Mouse (Mus musculus) mature B cell (primary cell): ENCODE measurements around the gene Cyp4f37.
"Not testable (repeated sequence)": the region's sequence is repeated elsewhere in the genome, so short reads cannot be mapped to it uniquely, and the experiment has no call there.

Experiments
- in situ Hi-C: fragments of 300-500 bp; cut with MboI; formaldehyde crosslinking; loops from 2 replicates; pipeline ENCODE4 v1.14.3; 2019

Gene Cyp4f37

DNA sequence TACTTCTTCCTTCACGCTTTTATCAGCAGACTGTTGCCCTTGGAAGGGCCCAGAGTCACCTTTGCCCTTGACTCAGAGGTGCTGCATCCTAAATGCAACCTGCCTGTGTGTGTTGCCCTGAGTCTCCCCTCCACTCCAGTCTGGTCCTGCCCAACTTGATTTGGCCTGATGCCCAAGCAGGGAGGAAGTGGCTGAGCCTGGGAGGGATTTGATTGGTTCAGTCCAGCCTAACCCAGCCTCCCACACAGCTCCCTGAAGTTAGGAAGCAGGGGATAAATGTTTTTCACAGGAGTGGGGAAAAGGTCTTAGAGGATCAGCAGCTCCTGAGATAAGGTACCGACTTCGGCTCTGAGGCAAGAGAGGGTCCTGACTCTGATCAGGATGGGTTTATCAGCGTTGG, at the start of gene Cyp4f37:
Cyp4f37 (plus strand) TSS at position 292 of the 400 bp plus-strand sequence.
- in situ Hi-C loops = not testable (repeated sequence)

DNA sequence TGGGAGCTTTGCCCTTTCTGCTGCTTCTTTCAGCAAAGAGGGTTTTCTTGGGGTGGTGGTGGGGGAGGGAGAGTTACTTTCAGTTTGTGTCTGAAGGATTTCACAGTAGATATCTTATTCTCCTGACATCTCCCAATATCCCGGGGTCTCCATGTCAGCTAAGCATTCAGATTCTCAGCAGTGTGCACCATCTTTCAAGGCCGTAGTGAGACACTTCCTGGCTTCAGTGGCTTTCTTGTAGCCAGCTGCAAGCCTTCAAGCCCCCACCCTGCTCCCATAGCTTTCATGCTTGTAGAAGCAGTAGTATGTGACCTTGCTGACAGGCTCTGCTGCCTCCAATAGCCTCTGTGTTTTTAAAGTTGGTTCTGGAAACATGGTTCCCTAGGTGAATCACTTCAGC, 47.8 kb upstream of the Cyp4f37 start:
- in situ Hi-C loops = not testable (repeated sequence)

DNA sequence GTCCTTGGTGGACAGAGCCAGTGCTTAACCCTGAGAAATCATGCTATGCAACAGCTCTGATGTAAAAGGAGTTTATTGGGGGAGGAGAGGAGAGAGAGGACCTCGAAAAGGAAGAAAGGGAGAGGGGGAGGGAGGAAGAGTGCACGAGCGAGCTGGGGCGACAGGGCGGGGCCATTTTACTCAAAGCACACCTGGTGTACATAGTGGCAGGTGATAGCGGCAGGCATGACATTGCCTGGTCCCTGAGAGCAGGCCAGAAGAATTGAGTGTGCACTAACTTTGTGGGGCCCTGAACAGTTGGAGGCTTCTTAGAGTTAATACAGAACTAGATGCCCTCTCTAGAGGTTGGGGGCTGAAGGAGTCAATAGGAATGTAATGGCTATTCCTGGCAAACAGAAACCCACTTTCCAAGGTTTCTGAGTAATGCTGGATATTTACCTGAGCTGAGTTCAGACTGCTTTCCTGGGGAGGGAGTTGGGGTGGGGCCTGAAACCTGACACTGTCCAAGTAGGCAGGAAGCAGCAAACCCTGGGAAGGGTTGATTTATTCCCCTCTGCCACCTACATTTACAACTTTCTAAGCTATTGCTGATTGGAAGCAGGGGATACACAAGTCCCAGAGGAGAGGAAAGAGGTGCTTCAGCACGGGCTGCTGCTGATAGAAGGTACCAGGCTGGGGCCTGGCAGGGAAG, 43.5 kb upstream of the Cyp4f37 start:
- in situ Hi-C loops = no loop called here

DNA sequence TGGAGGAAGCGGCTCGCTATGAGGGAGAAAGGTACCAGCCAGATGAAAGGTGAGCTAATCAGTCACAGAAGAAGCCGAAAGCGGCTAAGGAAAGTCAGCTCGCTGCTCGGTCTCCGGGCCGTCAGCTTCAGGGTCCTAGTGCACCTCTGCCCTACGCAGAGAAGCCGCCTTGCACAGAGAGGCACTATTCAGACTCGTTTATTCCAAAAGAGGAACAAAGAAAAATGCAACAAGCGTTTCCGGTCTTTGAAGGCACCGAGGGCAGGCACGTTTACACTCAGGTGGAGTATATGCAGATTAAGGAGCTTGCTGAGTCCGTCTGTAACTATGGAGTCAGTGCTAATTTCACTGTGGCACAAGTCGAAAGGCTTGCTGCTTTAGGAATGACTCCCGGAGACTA, 24.6 kb upstream of the Cyp4f37 start:
- in situ Hi-C loops = no loop called here

DNA sequence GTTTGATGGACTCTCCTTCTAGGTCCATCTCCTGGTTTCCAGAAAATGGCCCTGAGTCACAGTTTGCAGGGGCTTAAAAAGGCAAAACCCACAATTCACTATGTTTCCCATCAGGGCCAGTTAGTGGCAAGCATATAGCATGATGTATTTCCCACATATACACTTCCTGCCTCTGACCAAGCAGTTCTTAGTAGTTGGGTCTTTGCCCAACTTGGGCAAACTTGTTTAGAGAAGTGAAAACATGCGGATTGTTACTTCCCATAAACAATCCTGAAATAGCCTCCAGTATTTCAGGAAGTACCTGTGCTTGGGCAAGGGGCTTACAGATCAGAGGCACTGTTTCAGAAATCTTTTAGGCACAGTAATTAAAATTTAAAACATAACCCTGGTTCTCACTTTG, 13.1 kb upstream of the Cyp4f37 start:
- in situ Hi-C loops = no loop called here

DNA sequence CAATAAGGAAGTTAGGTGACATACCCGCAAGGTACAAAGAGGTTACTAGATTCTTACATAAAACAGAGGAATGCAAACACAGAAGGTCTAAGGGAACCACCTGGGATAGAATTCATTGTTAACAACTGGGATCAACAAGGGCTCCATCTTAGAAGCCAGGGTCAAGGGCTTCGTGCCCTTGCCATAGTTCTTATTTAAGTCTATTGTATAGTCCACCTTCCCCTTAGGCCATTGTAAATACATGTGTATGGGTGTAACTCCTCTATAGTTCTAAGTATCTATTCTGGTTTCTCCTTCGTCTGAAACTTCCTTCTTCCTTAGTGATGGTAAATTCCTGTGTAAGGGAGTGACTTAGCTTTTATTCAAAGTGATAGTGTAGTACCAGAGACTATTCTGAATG, 10.9 kb upstream of the Cyp4f37 start:
- in situ Hi-C loops = not testable (repeated sequence)

DNA sequence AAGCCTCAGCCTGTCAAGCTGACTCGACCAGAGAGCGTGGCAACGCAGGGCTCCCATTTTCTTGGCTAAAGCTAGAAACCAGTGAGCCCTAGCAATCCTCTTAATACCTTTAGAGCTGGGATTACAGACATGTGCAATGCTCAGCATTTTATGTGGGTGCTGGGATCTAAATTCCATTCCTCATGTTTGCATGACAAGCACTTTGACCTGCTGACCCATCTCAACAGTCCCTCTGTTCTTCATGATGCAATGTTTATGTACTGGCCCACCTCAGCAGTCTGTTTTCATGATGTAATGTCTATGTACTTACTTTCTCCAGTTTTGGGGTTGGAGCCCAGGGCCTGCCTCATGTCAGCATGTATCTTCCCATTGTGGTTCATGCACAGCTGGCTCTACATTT, 10.2 kb upstream of the Cyp4f37 start:
- in situ Hi-C loops = no loop called here

DNA sequence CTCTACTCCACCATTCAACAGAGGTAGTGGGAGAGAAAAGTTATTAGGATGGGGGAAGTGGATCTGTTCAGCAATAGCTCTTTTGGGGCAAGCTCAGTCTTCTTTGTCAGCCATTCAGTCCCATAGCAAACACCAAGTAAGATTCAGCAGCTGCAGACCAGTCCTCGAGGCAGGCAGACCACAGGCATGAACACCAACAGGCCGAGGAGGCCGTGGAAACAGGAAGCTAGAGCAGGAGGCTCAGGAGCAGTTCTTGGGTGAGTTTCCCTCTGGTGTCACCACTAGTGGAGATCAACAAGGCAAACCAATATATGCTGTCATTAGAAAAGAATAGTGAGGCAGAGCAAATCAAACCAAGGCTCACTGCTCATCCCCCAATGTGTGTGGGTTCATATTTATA, 8.7 kb upstream of the Cyp4f37 start:
- in situ Hi-C loops = no loop called here

DNA sequence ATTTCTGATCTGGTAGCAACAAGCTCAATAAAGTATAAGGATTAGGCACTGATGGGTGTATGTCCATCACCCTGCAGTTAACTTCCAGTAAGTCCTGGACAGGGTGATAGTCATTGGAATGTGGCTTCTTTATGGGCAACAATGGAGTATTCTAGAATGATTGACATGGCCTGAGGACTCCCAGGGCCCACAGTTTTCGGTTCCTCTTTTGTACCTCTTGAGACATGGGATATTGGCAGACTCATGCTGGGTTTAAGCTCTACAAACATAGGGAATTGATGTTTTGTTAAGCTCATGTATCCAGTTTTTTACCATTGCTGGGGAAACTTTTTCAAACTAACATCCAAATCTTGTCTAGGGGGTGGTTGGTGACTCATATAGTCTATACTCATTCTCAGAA, 3.9 kb upstream of the Cyp4f37 start:
- in situ Hi-C loops = no loop called here

DNA sequence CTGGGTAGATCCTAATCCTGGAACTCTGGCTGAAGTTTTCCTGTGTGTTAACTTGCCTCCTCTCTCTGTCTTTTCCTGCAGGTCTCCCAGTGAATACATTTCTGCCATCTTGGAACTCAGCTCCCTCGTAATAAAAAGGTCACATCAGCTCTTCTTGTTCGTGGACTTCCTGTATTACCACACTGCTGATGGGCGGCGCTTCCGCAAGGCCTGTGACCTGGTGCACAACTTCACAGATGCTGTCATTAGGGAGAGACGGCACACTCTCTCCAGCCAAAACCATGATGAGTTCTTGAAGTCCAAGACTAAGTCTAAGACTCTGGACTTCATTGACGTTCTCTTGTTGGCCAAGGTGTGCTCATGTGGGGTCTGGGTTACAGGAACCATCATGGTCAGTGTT, 8.6 kb downstream of the Cyp4f37 start:
- in situ Hi-C loops = not testable (repeated sequence)

DNA sequence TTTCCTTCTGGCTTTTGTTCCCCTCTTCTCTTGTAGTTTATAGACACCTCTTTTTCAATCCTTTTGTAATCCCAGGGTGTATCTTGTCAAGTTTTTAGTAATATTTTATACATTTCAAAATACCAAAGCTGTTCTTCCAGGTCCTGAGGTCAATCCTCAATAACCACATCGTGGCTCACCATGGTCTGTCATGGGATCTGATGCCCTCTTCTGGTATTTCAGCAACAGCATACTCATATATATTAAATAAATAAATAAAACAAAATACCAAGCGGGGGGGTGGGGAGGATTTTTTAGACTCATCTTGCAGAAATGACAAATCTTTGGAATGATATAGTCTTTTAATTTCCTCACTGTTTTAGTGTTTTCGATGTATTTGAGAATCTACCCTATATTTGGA, 10.8 kb downstream of the Cyp4f37 start:
- in situ Hi-C loops = no loop called here

DNA sequence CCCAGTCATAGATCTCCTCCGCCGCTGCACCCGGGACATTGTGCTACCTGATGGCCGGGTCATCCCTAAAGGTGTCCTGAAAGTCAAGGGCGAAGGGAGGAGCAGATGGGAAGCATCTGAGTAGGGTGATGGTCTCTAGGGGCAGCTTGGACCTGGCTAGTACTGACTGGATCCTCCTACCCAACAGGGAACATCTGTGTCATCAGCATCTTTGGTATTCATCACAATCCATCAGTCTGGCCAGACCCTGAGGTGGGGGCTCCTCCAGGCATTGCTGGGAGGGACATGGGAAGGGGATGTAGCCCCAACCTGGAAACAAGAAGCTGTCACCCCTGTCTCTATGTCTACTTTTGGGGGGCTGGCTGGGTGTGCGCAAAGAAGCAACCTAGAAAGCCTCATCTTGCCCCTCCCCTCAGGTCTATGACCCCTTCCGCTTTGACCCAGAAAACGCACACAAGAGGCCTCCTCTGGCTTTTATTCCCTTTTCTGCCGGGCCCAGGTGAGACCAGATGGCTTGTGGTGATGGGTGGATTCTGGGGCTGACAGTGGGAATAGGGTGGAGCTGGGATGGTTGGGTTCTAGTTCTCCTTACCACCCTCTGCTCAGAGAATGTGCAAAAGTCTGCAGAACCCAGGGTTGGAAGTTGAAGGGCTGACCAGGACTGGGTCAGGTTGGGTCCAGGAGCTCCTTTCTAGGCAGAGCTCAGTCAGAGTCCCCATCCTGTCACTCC, 13.3 kb downstream of the Cyp4f37 start:
- in situ Hi-C loops = not testable (repeated sequence)

DNA sequence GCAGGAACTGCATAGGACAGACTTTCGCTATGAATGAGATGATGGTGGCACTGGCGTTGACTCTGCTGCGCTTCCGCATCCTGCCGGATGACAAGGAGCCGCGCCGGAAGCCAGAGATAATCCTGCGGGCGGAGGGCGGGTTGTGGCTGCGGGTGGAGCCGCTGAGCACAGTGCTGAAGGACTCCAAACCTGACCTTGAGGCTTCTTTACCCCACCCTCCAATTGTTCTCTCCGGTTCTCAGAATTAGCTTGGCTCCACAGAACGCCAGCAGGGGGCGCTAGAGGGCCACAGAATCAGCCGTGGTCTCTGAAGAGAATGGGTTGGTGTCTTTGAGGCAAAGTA, 13.8 kb downstream of the Cyp4f37 start:
- in situ Hi-C loops = no loop called here

DNA sequence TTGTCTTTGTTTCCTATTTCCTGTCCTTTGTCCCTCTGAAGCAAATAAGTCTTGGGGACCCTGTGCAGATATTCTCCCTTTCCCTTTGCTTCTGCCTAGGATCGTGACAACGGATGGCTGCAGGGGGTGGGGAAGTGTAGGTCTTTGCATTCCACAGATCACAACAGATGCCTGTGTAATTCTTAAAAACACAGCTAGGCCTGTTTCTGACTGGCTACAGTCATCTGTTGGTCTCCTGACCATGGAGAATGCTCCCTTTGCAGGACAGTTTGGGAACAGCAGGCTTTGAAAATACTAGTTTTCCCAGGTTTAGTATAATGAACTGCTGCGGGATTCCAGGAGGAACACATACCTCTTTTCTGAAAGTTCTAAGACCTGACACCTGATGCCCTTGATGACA, 15.2 kb downstream of the Cyp4f37 start:
- in situ Hi-C loops = no loop called here

DNA sequence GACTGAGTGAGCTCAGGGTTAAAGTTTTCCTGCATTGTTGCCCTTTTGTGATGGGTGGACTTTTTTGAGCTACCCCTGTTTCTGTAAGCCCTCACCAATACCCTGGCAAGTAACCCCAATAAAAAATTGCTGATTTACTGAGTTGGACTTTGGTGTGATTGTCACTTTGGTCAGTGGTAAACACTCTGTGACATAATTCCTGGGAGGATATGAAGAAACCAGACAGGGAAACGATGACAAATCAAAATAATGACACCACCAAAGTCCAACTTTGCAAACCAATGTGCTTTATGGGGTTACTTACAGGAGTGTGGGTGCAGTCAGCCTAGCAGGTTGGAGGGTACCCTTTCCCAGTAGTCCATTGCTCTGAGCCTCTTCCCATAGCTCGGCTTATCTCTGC, 16.0 kb downstream of the Cyp4f37 start:
- in situ Hi-C loops = no loop called here

DNA sequence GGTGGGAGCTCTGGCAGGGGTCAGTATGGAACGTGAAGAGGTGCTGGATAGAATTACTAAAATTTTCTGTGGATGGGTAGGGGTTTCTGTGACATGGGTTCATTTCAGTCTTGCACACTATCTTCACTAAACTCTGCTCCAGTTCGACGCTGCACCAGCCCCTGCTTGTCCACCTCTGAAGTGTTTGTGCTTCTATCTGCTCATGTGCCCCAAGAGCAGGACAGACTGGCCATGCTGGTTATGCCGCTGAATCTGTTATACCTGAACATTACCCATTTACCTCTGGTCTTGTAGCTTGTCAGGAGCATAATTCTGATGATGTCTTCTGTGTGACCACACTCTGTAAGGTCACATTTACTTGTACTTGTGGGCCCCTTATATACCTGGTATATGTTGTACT, 25.5 kb downstream of the Cyp4f37 start:
- in situ Hi-C loops = no loop called here

DNA sequence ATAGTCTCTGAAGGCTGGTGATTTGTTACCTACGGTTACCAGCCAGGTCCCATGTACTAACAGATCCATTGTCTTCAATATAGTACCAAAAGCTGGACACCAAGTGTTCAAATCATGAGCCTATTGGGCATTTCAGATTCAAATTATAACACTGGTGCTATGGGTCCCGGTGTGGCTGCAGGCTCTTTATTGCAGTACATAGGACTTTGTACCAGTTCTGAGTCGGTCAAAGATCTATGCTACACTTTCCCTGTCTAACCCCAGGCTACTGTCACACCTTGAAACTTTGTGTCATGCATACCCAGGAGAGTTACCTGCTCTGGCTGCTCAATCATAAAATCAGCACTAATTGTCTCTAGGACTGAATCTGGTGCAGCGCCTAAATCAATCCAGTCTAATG, 32.8 kb downstream of the Cyp4f37 start:
- in situ Hi-C loops = no loop called here

DNA sequence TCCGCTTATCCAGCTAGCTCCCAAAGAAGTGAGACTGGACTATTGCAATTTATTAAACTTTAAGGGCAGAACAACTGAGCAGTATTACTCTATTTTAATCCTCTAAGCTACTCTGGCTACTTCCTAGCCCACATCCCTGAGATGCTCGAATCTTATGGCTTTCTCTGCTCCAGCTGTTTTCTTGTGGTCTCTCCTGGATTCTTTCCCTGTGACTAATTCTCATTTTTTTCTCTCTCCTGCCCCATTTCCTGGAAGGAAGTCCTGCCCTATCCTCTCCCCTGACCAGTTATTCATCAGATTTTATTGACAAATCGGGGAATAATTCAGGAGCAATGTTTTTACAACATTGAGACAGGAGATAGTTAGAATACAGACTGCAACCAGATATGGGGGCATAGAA, 35.9 kb downstream of the Cyp4f37 start:
- in situ Hi-C loops = no loop called here

DNA sequence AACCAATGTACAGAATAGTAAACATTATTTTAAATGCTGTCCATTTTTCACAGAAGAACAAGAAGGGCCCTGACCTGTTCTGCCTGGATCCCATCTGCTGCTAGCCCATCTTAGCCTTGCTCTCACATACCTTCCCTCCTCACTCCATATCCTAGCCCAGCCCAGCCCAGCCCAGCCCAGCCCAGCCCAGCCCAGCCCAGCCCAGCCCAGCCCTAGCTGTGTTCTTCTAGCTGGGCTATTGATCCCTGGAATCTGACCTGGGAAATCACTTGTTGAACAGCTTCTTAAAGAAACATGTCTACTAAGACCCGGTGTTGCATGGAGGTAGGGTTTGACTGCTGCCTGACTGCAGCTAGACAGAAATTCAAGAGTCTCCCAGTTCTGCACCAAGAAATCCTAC, 37.1 kb downstream of the Cyp4f37 start:
- in situ Hi-C loops = no loop called here

DNA sequence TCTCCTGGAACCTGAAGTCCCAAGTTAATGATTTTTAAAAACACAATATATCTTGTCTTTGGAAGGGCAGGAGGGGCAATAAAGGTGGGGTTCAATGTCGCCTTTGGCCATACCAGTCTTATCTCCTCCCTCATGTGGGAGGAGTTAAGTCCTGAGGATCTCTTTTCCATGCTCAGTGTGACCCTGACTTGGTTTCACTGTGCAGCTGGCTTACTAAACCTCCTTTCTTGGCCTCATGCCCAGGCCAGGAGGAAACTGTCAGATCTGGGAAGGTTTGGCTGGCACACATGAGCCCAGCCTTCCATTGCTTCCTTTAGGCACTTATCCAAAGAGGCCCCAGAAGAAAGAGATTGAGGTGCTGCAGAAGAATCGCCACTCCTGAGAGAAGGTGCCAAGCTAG, 37.6 kb downstream of the Cyp4f37 start, which contains the start of gene Cyp4f40:
Cyp4f40 (plus strand) TSS at position 189 of the 400 bp plus-strand sequence.
- in situ Hi-C loops = no loop called here

DNA sequence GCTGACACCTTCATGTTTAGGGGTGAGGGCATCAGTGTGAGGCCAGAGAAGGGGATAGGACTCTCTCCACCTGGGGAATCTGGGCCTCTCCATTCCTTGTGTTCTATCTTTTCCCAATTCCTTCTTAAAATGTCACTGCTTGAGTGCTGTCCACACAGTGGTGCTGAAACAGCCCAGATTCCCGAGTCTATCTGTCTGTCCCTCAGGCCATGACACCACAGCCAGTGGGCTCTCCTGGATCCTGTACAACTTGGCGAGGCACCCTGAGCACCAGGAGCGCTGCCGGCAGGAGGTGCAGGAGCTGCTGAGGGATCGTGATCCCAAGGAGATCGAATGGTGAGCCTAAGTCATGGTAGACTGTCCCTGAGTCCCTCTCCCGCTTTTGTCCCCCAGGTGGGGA, 52.9 kb downstream of the Cyp4f37 start:
- in situ Hi-C loops = no loop called here

DNA sequence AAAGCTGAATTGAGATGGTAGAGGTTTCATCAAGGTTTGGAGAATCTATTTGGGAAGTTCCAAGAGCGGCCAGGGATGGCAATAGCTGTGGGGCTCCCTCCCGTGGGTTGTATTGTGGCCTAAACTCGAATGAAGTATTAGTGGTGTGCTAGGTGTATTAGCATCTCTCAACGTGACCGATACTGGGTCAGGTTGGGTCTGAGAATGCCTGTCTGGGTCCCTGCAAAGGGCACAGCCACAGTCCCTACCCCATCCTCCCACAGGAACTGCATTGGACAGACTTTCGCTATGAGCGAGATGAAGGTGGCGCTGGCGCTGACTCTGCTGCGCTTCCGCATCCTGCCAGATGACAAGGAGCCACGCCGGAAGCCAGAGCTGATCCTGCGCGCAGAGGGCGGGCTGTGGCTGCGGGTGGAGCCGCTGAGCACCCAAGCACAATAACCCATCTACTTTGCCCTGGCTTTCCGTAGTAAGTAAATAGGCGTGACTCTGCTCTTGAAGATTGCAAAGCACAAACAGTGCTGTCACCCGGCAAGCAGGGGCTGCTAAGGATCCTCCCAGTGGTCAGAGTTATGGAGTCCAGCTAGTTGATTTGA, 55.0 kb downstream of the Cyp4f37 start:
- in situ Hi-C loops = no loop called here

DNA sequence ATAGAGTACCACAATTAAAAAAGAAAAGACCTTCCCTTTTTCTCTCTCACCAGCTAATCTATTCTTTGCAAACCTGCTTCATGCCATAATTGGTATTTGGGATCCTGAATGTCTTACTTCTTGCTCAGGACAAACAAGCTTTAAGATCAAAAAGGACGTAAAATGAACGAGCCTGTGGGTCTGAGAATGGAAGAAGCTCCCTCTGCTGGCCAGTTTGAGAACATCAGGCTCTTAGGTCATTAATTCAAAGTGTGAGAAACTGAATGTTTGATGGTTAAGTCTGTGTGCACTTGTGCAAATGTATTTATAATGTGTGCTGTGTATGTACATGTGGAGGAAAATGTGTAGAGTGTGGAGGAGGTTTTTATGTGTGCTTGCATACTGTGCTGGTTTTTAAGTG, 59.3 kb downstream of the Cyp4f37 start:
- in situ Hi-C loops = loop anchor here (5.0 kb wide), 1 partner anchor 153 kb away; no protein-coding TSS in a partner anchor
